Mouse (Mus musculus): Measurements from ENCODE around the gene Cabin1. TPM values are rescaled to one million over a fixed set of nuclear protein-coding genes. Genes with fewer than 3 reads are reported as not detected.

Gene Cabin1
- total RNA-seq, 2 experiments from 2014 or later: 78.0 to 79.3 TPM

DNA sequence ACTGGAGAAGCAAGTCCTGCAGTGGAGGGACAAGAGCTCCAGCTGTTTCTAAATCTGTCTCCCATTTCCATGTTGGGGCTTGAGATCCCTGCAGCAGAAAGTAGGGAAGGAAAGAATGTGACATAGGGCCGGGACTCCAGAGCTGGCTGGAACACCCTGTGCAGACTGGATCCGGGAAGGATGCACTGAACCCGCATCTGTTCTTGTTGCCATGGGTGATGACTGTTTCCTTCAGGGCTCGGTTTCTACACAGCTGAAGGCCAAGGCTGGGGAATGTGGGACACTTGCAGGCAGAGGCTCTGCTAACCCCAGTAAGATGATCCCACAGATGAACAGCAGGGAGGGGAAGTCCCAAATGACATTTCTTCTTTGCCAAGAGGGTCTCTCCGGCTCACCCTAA, 131.5 kb downstream of the Cabin1 start:
- Histone ChIP-seq H3K4me3 (no peak overlapping the region), H3K27ac (no peak overlapping the region; the same call in none of the 2 replicates)
- peak in 1 of 2 experiments; percentile 26 for DNase-seq (ENCODE audit: extremely low spot score in 1 of 2, low spot score in 2 of 2)
- TF ChIP-seq CTCF (IDR thresholded peaks at IDR 0.05): no peak
- intact Hi-C loops (cut with DNase I): no loop called here

DNA sequence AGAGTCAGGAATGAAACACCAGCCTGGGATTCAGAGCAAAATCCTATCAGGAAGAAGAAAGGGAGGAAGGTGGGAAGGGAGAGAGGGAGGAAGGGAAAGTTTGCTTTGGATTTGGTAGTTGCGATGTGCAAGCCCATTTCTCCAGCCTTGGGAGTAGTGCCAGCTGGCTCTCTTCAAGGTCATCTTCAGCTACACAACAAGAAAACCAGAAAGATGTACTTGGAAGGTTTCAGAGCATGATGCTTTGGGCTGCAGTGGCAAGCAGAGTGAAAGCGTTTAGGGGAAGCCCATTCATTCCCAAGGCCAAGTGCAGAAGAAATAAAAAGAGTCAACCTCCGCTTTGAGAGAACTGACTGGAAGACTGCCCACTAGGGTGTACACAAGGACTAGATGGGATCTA, 136.7 kb downstream of the Cabin1 start:
- intact Hi-C loops (cut with DNase I): no loop called here
- no peak for TF ChIP-seq CTCF (IDR thresholded peaks at IDR 0.05)
- H3K27ac ChIP-seq: no peak overlapping the region
- DNase-seq (ENCODE audit: extremely low spot score in 1 of 2, low spot score in 2 of 2): no peak
- H3K4me3 ChIP-seq: no peak overlapping the region

DNA sequence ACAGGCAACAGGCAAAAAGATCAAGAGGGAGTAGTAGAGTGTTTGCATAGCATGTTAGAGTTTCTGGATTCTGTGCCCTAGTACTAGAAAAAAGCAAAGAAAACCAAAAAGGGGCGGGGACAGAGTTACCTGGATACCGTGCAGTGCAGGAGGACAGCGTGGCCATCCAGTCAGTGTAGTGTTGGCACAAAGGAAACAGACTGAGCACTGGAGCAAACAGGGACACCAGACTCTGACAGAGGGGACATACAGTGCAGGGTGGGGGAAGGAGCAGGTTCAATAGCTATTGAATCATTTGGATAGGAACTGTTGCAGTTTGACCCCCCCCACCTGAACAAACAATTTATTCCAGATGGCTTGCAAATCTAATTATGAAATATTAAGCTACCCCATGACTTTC, 137.2 kb downstream of the Cabin1 start:
- H3K27ac ChIP-seq: no peak overlapping the region
- DNase-seq (ENCODE audit: extremely low spot score in 1 of 2, low spot score in 2 of 2): no peak
- intact Hi-C loops (cut with DNase I): no loop called here
- H3K4me3 ChIP-seq: no peak overlapping the region
- no peak for TF ChIP-seq CTCF (IDR thresholded peaks at IDR 0.05)

DNA sequence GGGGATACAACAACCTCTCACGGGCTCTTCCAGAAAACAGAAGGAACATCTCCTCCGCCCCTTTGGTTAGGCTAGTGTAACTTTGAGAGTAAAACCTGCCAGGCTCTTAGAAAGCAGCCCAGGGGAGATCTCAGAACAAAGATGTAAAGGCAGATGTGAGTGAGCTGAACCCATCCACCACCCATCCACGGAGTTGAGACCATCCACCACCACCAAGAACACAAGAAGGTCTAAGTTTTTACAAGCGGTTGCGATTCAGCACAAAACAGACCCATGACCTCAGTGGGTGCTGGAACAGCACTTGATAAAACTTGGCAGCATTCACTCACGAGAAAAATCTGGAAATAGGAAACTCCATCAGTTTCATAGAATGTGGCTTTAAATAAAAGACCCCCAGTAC, 138.2 kb downstream of the Cabin1 start:
- DNase-seq (ENCODE audit: extremely low spot score in 1 of 2, low spot score in 2 of 2): no peak
- TF ChIP-seq CTCF (IDR thresholded peaks at IDR 0.05): no peak
- Histone ChIP-seq H3K4me3 (no peak overlapping the region), H3K27ac (no peak overlapping the region)
- intact Hi-C loops (cut with DNase I): no loop called here

DNA sequence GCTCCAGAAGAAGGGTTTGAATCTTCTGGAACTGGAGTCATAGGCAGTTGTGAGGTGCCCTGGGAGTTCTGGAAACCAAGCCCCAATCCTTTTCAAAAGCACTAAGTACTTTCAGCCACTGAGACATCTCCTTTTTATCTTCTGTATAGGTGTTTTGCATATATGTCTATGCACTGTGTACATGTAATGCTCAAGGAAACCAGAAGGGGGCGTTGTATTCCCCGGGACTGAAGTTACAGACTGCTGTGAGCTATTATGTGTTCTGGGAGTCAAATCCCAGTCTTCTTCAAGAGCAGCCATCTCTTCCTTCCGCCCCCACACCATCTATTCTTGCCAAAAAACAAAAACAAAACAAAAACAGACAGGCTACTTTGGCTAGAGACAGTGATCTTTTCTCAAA, 143.3 kb downstream of the Cabin1 start:
- TF ChIP-seq CTCF (IDR thresholded peaks at IDR 0.05): peak; percentile 30
- H3K27ac ChIP-seq: no peak overlapping the region
- no peak overlapping the region for H3K4me3 ChIP-seq
- intact Hi-C loops (cut with DNase I): no loop called here
- DNase-seq (ENCODE audit: extremely low spot score in 1 of 2, low spot score in 2 of 2): no peak

- no peak for TF ChIP-seq CTCF (IDR thresholded peaks at IDR 0.05)
- no peak overlapping the region for H3K27ac ChIP-seq
- intact Hi-C loops (cut with DNase I): no loop called here
Measured at GRCm38 (mm10) chr10:75616044-75616443, 148.1 kb downstream of the Cabin1 start.

DNA sequence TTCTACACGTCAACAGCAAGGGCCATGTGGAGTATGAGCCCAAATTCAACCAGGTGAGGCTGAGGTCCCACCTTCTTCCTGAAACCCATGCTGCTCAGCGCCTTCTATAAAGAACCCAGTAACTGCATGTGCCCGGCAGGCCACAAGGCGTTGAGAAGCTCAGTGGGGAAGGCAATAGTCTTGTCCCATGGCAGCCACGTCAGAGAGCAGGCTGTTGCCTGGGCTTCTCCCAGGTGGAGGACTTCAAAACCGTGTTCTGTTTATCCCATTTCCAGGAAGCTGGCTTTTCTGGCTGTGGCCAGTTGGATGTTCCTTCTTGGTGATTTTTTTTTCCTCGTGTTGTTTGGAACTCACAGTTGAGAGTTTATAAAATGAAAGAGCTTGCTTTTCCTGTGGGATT, 153.7 kb downstream of the Cabin1 start:
- DNase-seq (ENCODE audit: extremely low spot score in 1 of 2, low spot score in 2 of 2): no peak
- Histone ChIP-seq H3K27ac (no peak overlapping the region), H3K4me3 (no peak overlapping the region)
- intact Hi-C loops (cut with DNase I): no loop called here
- TF ChIP-seq CTCF (IDR thresholded peaks at IDR 0.05): no peak

More at GRCm38 (mm10) chr10:75616044-75616443, 148.1 kb downstream of the Cabin1 start:
- H3K4me3 ChIP-seq: no peak overlapping the region
- no peak for DNase-seq (ENCODE audit: extremely low spot score in 1 of 2, low spot score in 2 of 2)

DNA sequence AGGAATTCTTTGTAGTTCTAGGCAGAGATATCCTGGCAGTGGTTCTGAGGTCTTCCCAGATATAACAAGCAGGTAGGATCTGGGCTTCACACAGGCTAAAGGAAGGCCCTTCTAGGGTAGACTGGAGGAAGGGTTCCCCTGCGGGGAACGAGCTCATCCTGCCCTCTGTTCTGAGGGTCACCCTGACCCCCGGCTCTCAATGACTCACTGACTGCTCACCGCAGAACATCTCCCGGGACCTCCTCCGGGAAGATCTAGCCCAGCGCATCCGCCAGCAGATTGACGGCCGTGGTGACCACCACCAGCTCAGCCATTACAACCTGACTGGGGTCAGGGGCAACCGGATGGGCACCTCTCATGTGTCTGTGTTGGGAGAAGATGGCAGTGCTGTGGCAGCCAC, 155.2 kb downstream of the Cabin1 start:
- intact Hi-C loops (cut with DNase I): no loop called here
- TF ChIP-seq CTCF (IDR thresholded peaks at IDR 0.05): no peak
- no peak for DNase-seq (ENCODE audit: extremely low spot score in 1 of 2, low spot score in 2 of 2)
- H3K4me3 ChIP-seq: no peak overlapping the region
- H3K27ac ChIP-seq: no peak overlapping the region

- intact Hi-C loops (cut with DNase I): no loop called here
- TF ChIP-seq CTCF (IDR thresholded peaks at IDR 0.05): no peak
- Histone ChIP-seq H3K4me3 (no peak overlapping the region), H3K27ac (no peak overlapping the region)
- no peak for DNase-seq (ENCODE audit: extremely low spot score in 1 of 2, low spot score in 2 of 2)
Measured at GRCm38 (mm10) chr10:75607253-75607652, 156.9 kb downstream of the Cabin1 start.

DNA sequence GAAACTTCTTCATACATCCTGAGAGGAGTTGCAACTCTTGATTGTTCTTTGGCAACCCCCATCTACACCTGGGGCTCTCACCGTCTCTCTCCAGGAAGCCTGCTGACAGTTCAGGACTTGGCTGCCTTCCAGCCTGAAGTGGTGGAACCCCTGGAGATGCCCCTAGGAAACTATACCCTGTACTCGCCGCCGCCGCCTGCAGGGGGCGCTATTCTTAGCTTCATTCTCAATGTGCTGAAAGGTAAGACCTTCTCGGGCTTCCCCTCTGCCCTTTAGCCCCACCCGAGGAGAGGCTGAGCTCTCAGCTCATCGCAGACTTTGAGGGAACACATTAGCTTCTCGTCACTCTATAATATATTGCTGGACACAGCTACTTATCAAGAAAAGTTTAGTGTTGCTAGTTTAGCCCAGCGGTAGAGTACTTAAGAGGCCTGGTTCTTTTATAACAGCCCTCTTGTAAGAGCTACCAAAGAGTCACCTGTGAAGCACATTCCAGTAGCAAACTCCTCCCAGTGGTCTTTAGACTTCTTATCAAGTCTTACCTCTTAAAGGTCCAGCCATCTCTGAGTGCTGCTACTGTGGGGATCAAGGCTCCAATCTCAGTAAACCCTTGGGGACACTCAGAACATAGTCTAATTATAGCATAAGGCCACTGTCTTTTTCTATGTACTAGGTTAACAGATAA, 158.8 kb downstream of the Cabin1 start:
- DNase-seq (ENCODE audit: extremely low spot score in 1 of 2, low spot score in 2 of 2): no peak
- Histone ChIP-seq H3K27ac (no peak overlapping the region), H3K4me3 (no peak overlapping the region)
- intact Hi-C loops (cut with DNase I): no loop called here
- peak; percentile 33 for TF ChIP-seq CTCF (IDR thresholded peaks at IDR 0.05)

DNA sequence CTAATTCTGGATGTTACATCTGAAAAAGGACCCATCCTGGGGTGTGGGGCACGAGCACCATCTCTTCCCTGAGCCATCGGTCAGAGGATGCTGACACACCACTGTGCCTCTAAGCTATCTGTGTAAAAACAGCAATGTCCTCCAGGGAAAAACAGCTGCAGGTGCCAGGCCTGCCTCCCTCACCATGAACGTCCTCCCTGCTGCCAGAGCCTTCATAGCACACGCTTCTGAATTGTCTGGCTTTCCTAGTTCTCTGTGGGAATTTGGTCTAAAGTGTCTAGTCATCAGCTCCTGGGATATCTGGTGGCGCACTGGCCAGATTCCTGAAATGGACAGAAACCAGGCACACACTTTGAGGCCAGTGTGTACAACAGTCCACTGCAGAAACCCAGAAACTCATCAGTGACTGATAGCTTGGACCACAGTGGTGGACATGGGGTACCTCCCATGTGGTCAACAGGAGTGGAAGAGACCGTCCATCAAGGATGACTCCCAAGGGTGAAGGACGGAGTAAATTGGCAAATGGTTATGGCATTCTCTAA, 163.9 kb downstream of the Cabin1 start:
- TF ChIP-seq CTCF (IDR thresholded peaks at IDR 0.05): no peak
- intact Hi-C loops (cut with DNase I): no loop called here
- Histone ChIP-seq H3K4me3 (no peak overlapping the region), H3K27ac (no peak overlapping the region)
- DNase-seq (ENCODE audit: extremely low spot score in 1 of 2, low spot score in 2 of 2): no peak

Other genes with a start within 250 kb of the Cabin1 start
- gene Snrpd3, start 246.8 kb downstream of the Cabin1 start, total RNA-seq (2021): 10 to 100 TPM; 65.4 to 73.4 TPM
- 10 to 100 TPM; 16.8 to 18.1 TPM for gene Gucd1, start 246.4 kb downstream of the Cabin1 start, total RNA-seq (2021)
- gene Lrrc75b, start 204.0 kb downstream of the Cabin1 start, total RNA-seq (2021): 1 to 10 TPM; 9.4 to 9.9 TPM
- 1 to 10 TPM; 3.2 to 4.1 TPM for gene Ggt1, start 202.7 kb downstream of the Cabin1 start, total RNA-seq (2021)
- gene Ggt5, start 175.0 kb downstream of the Cabin1 start, total RNA-seq (2021): 1 to 10 TPM; 2.7 to 3.8 TPM
- 1 to 10 TPM; 8.4 to 8.9 TPM for gene Susd2, start 120.3 kb downstream of the Cabin1 start, total RNA-seq (2021)
- 10 to 100 TPM; 43.3 to 49.3 TPM for gene Ddt, start 9.1 kb upstream of the Cabin1 start, total RNA-seq (2021)
- gene Gm20441, start 16.6 kb upstream of the Cabin1 start, total RNA-seq (2021): not detected
- gene Gstt3, start 17.1 kb upstream of the Cabin1 start, total RNA-seq (2021): 1 to 10 TPM; 1.7 to 2.8 TPM
- gene Gstt1, start 34.2 kb upstream of the Cabin1 start, total RNA-seq (2021): 10 to 100 TPM; 11.0 to 12.2 TPM
- not detected for gene Gstt4, start 58.2 kb upstream of the Cabin1 start, total RNA-seq (2021)
- 1 to 10 TPM; 4.6 to 4.8 TPM for gene Gstt2, start 73.1 kb upstream of the Cabin1 start, total RNA-seq (2021)
- gene Mif, start 95.9 kb upstream of the Cabin1 start, total RNA-seq (2021): 100 to 1,000 TPM; 475 to 526 TPM
- gene Derl3, start 129.1 kb upstream of the Cabin1 start, total RNA-seq (2021): 1 to 10 TPM; 3.0 to 3.5 TPM
- gene Smarcb1, start 157.3 kb upstream of the Cabin1 start, total RNA-seq (2021): 10 to 100 TPM; 75.8 to 78.2 TPM
- gene Chchd10, start 168.8 kb upstream of the Cabin1 start, total RNA-seq (2021): 100 to 1,000 TPM; 364 to 413 TPM
- gene Mmp11, start 172.2 kb upstream of the Cabin1 start, total RNA-seq (2021): 1 to 10 TPM; 1.3 TPM
- gene Gm867, start 176.3 kb upstream of the Cabin1 start, total RNA-seq (2021): under 1 TPM in 1 of 2 experiments, not detected in 1; 0.51 TPM
- not detected for gene Vpreb3, start 178.7 kb upstream of the Cabin1 start, total RNA-seq (2021)
- not detected for gene Gm5134, start 190.2 kb upstream of the Cabin1 start, total RNA-seq (2021)